Mouse (Mus musculus) heart, embryonic 12.5 days (tissue): ENCODE measurements around the gene Cdh18. TPM values are rescaled to one million over a fixed set of nuclear protein-coding genes. Genes with fewer than 3 reads are reported as not detected.
"Not testable (repeated sequence)": the region's sequence is repeated elsewhere in the genome, so short reads cannot be mapped to it uniquely, and the experiment has no call there.

Source experiments
- ATAC-seq: fragments of 200-750 bp; cut with Nextera tagmentation; 2 replicates; pipeline ENCODE4 v1.8.0; 2017; ENCODE audit warnings: moderate TSS enrichment, moderate library complexity; ENCODE audit not compliant: insufficient number of reproducible peaks, low FRiP score
- H3K27ac ChIP-seq: fragments of 300-500 bp; sonication (generic); 2 replicates; pipeline ENCODE4 v1.5.1; 2016; ENCODE audit warnings: mild to moderate bottlenecking, moderate library complexity; ENCODE audit not compliant: poor library complexity, severe bottlenecking
- H3K27me3 ChIP-seq: fragments of 300-500 bp; sonication (generic); replicated peaks from 2 replicates; pipeline ENCODE4 v1.6.1; 2016; ENCODE audit warnings: mild to moderate bottlenecking, moderate library complexity
- H3K36me3 ChIP-seq: fragments of 300-500 bp; sonication (generic); 2 replicates; pipeline ENCODE4 v1.6.1; 2016; ENCODE audit warnings: mild to moderate bottlenecking, moderate library complexity
- H3K4me1 ChIP-seq: fragments of 300-500 bp; sonication (generic); replicated peaks from 2 replicates; pipeline ENCODE4 v1.6.1; 2016; ENCODE audit warnings: mild to moderate bottlenecking
- H3K4me2 ChIP-seq: fragments of 300-500 bp; sonication (generic); 2 replicates; pipeline ENCODE4 v1.6.1; 2016; ENCODE audit warnings: mild to moderate bottlenecking, moderate library complexity
- H3K4me3 ChIP-seq: fragments of 300-500 bp; sonication (generic); 2 replicates; pipeline ENCODE4 v1.5.1; 2016; ENCODE audit warnings: mild to moderate bottlenecking
- H3K9ac ChIP-seq: fragments of 300-500 bp; sonication (generic); 2 replicates; pipeline ENCODE4 v1.6.1; 2016; ENCODE audit warnings: mild to moderate bottlenecking, moderate library complexity
- H3K9me3 ChIP-seq: fragments of 300-500 bp; sonication (generic); replicated peaks from 2 replicates; pipeline ENCODE4 v1.6.1; 2016; ENCODE audit warnings: mild to moderate bottlenecking, moderate library complexity
- WGBS: fragments of 180-500 bp; shearing (Covaris S2); methylation state at CpG from one replicate; pipeline ENCODE4 v1.1.7; 2016; 5-methylcytosine and 5-hydroxymethylcytosine counted together
- polyA plus RNA-seq: library from polyadenylated mRNA; unstranded; fragments of >200 nt; fragmentation: Nextera tagmentation; extraction: Ambion mirVana; gene quantifications from 2 replicates; pipeline ENCODE4 v1.2.1, GENCODE M21; 2016

Cdh18 gene
- polyA plus RNA-seq, 1 experiment from 2014 or later: 0.10 TPM

DNA sequence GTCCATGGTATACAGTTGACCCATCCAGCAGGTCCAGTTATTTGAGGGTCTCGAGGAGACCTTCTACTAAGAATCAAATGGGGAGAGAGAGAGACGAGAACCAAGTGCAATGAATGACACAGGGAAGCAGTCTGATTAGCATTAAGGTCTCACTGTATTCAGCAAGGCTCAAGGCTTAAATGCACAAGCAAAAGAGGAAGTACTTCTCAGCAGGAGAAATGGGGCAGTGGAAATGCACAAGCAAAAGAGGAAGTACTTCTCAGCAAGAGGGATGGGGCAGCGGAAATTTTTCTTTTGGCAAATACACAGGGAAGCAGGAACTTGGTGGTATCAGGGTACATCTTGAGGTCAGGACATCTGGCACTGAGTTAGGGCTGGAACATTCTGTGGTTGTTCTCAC is 217.8 kb downstream of the Cdh18 start:
- 76% methylated on average over 3 of the region's 3 CpGs for WGBS
- not testable (repeated sequence) for H3K27me3 ChIP-seq, H3K4me2 ChIP-seq, H3K4me3 ChIP-seq, H3K36me3 ChIP-seq, H3K9ac ChIP-seq, H3K9me3 ChIP-seq, H3K27ac ChIP-seq, ATAC-seq, H3K4me1 ChIP-seq

DNA sequence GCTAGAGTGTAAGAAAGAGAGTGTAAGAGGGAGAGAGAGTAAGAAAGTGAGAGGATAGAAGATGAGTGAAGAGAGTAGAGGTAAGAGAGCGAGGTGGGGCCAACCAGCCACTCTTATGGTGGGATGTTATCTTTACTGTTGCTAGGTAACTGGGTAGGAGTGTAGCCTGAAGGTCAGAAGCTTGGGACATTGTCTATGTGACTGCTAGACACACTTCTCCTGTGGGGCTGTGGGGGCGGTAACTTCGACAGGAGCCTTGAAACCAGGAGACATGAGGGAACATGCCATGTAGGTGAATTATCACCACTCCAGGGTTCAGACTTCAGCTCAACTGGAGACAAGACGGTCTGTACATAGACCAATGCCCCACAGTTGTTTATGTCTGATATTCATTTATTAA is 227.5 kb downstream of the Cdh18 start:
- WGBS: 82% methylated on average over 4 of the region's 4 CpGs
- H3K27me3 ChIP-seq: no peaks in the 10 kb centered on the region
- H3K36me3 ChIP-seq: no peaks in the 10 kb centered on the region
- no peak overlapping the region for H3K27ac ChIP-seq
- no peaks in the 10 kb centered on the region for H3K9me3 ChIP-seq
- no peak overlapping the region for H3K4me3 ChIP-seq
- H3K4me2 ChIP-seq: no peak overlapping the region
- H3K9ac ChIP-seq: no peak overlapping the region
- no peak for ATAC-seq
- H3K4me1 ChIP-seq: no peaks in the 10 kb centered on the region

DNA sequence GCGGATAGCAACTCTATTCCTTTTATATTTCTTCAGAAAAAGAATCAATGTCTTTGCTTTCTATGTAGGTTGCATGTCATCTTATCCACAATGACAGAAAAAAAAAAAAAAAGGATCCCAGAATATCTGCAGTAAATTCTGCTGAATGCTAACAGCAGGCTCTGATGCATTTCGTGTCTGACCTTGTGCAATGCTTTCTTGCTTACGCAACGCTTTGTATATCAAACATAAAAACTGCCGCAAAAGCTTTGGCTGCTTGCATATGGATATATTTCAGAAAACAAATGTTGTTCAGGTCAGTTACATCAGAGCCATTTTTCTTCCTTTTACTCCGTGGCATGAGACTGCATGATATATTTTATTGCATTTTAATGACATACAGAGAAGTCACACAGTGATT is 240.9 kb downstream of the Cdh18 start:
- Histone ChIP-seq H3K27me3 (no peaks in the 10 kb centered on the region), H3K27ac (no peak overlapping the region), H3K9ac (no peak overlapping the region), H3K36me3 (no peaks in the 10 kb centered on the region), H3K4me3 (no peak overlapping the region), H3K4me2 (no peak overlapping the region), H3K9me3 (no peaks in the 10 kb centered on the region), H3K4me1 (no peaks in the 10 kb centered on the region)
- 80% methylated on average over 6 of the region's 6 CpGs for WGBS
- no peak for ATAC-seq

DNA sequence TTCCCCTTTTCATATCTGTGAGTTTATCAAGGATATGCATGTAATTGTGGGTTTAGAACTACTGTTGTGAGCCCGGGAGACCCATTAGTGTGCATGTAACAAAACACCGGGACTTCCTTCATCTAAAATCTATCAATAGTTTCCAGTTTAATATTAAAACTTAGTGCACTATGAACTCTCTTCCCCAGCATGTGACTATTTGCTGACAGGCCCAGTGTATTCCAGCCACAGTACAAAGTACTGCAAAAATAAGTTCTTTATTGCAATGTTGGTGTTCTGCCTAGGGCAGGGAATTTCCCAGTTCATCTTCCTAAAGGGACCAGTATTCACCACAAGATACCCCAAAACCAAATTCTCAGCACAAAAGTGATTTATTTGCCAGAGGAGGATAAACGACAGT is 243.0 kb downstream of the Cdh18 start:
- no peak for ATAC-seq
- Histone ChIP-seq H3K9me3 (no peaks in the 10 kb centered on the region), H3K27me3 (no peaks in the 10 kb centered on the region), H3K27ac (no peak overlapping the region), H3K4me1 (no peaks in the 10 kb centered on the region), H3K36me3 (no peaks in the 10 kb centered on the region), H3K4me2 (no peak overlapping the region), H3K9ac (no peak overlapping the region), H3K4me3 (no peak overlapping the region)
- 76% methylated on average over 3 of the region's 3 CpGs for WGBS

DNA sequence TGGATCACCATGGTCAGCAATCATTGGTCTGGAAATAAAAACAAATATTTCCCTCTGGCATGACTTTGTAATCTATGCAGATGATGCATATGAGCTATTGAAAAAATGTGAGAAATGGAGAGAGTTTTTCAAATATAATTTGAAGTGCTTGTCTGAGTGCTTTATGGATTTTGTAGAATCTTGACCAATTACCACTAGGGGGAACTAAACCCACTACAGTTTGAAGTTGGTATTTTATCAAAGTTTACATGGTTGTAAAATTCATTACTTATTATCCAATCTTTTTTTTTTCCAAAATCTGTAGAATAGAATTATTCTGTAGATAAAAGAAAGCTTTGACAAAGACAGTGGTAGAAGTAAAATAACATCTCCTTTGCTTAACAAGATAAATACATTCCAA is 284.3 kb downstream of the Cdh18 start:
- no peaks in the 10 kb centered on the region for H3K36me3 ChIP-seq
- no peaks in the 10 kb centered on the region for H3K27me3 ChIP-seq
- no peaks in the 10 kb centered on the region for H3K4me1 ChIP-seq
- H3K9ac ChIP-seq: no peak overlapping the region
- H3K4me3 ChIP-seq: no peak overlapping the region
- no peak for ATAC-seq
- no peak overlapping the region for H3K4me2 ChIP-seq
- H3K9me3 ChIP-seq: 0 out of 2 replicates have a peak, but pooled peaks cover 2% of the 10 kb centered on the region
- no peak overlapping the region for H3K27ac ChIP-seq

DNA sequence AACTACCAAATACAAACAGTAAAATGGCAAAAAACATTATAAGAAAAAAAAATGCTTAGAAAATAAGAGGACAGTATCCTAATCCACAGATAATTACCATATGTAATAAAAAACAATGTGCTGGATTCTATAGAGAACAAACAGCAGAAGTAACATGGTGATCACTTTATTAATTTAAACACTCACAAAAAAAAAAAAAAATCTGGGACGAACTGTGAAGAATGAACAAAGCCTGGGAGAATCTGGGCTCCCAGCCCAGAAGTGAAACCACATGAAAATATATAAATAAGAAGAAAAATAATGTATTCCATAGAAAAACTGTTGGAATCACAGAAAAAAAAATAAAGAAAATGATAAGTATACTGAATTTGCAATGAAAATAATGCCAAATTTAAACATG is 288.4 kb downstream of the Cdh18 start:
- WGBS: 61% methylated on average over 1 of the region's 1 CpGs
- Histone ChIP-seq H3K27me3 (no peaks in the 10 kb centered on the region), H3K4me3 (no peak overlapping the region), H3K9ac (no peak overlapping the region), H3K4me2 (no peak overlapping the region), H3K9me3 (0 out of 2 replicates have a peak, but pooled peaks cover 2% of the 10 kb centered on the region), H3K36me3 (no peaks in the 10 kb centered on the region), H3K4me1 (no peaks in the 10 kb centered on the region), H3K27ac (no peak overlapping the region)
- ATAC-seq: no peak

DNA sequence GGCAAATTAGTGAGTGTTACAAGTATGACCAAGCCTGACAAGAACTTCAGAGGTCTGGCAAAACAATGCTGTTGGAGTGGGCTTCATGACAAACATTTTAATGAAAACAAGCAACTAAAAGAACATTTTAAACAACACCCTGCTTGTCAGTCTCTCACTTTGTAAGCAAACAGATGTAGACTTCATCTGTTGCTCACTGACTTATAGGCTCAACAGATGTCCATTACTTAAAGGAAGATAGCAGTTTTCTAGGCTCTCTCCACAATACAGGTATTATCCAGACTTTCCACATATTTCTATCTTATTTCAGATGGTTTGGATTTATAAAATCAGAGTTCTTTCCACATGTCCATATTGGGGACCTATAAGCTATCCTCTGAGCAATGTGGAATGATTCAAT is 308.9 kb downstream of the Cdh18 start:
- no peaks in the 10 kb centered on the region for H3K9me3 ChIP-seq
- no peaks in the 10 kb centered on the region for H3K36me3 ChIP-seq
- H3K27me3 ChIP-seq: no peaks in the 10 kb centered on the region
- H3K4me2 ChIP-seq: no peak overlapping the region
- H3K4me3 ChIP-seq: no peak overlapping the region
- no peak overlapping the region for H3K9ac ChIP-seq
- H3K27ac ChIP-seq: no peak overlapping the region
- ATAC-seq: no peak
- no peaks in the 10 kb centered on the region for H3K4me1 ChIP-seq

DNA sequence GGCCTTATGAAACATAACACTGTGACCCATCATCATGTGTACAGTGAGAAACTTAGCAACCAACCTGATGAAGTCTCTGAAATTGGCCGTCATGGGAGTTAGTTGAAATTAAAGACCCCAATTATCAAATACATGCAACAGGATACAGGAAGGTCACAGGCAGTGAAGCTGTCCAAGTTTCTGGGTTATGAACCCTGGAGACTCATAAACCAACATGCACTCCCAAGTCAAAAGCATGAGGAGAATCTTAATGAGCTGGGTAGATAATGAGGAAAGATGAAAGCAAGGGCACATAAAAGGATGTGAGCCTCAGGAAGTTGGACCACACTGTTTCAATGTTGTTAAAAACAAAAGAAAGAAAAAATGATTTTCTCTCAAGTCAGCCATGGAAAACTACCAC is 321.9 kb downstream of the Cdh18 start:
- no peaks in the 10 kb centered on the region for H3K4me1 ChIP-seq
- no peak overlapping the region for H3K27ac ChIP-seq
- no peak for ATAC-seq
- H3K4me3 ChIP-seq: no peak overlapping the region
- no peaks in the 10 kb centered on the region for H3K36me3 ChIP-seq
- 76% methylated on average over 1 of the region's 1 CpGs for WGBS
- no peak overlapping the region for H3K9ac ChIP-seq
- no peaks in the 10 kb centered on the region for H3K9me3 ChIP-seq
- H3K27me3 ChIP-seq: no peaks in the 10 kb centered on the region
- no peak overlapping the region for H3K4me2 ChIP-seq

DNA sequence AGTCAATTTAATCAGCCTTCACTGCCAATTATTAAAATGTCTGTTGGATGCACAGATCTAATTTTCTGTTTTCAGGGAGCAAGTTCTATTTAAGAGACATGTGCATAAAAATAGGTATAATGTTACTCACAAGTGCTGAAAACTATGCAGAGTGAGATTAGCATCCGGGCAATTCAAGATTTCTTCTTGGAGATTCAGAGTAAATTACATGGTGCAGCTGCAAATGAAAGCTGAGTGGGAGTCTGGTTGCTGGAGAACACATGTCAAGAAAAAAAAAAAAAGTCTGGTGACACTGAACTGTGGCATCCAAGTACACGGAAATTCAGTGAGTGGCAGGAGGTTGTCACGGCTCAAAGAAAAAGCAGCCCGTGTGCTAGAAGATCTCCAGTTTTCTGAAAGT is 348.9 kb downstream of the Cdh18 start:
- no peaks in the 10 kb centered on the region for H3K36me3 ChIP-seq
- H3K27ac ChIP-seq: no peak overlapping the region
- no peak for ATAC-seq
- H3K27me3 ChIP-seq: no peaks in the 10 kb centered on the region
- H3K4me2 ChIP-seq: no peak overlapping the region
- H3K9ac ChIP-seq: no peak overlapping the region
- no peaks in the 10 kb centered on the region for H3K4me1 ChIP-seq
- no peaks in the 10 kb centered on the region for H3K9me3 ChIP-seq
- WGBS: 56% methylated on average over 4 of the region's 4 CpGs
- no peak overlapping the region for H3K4me3 ChIP-seq

DNA sequence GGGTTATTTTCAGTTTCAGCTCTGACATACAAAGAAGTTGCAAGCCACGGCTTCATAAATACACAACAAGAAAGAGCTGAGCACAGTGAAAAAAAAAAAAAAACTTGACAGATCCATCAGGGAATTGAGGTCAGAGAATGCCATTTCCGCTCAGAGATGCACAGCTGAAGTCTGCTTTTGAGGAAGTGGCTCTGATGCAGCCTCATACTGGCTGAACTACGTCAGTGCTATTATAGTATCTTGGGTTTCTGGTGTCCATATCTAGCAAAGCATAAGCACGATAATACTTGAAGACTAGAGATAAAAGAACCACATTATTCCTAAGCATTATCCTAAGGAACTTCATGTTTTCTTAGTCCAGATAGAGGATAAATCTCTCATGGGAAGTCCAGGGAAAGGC is 349.4 kb downstream of the Cdh18 start:
- Histone ChIP-seq H3K27ac (no peak overlapping the region), H3K9me3 (no peaks in the 10 kb centered on the region), H3K4me3 (no peak overlapping the region), H3K36me3 (no peaks in the 10 kb centered on the region), H3K27me3 (no peaks in the 10 kb centered on the region), H3K9ac (no peak overlapping the region), H3K4me2 (no peak overlapping the region), H3K4me1 (no peaks in the 10 kb centered on the region)
- no peak for ATAC-seq
- WGBS: 57% methylated on average over 4 of the region's 4 CpGs

DNA sequence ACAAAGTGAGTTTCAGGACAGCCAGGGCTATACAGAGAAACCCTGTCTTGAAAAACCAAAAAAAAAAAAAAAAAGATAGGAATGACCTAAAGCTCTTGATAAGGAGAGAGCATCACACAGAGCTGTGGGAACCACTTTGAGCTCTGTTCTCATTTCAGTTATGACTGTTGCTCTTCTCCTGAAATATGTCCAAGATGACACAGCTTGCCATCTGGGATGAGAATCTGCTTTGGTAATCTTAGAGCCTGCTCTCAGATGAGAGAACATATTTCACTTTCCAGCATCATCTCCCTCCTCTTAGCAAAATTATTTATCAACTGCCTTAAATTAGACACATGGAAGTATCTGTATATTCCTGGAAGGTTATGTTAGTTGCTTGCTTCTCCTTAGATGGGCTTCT is 365.6 kb downstream of the Cdh18 start:
- H3K4me1 ChIP-seq: no peaks in the 10 kb centered on the region
- no peak for ATAC-seq

DNA sequence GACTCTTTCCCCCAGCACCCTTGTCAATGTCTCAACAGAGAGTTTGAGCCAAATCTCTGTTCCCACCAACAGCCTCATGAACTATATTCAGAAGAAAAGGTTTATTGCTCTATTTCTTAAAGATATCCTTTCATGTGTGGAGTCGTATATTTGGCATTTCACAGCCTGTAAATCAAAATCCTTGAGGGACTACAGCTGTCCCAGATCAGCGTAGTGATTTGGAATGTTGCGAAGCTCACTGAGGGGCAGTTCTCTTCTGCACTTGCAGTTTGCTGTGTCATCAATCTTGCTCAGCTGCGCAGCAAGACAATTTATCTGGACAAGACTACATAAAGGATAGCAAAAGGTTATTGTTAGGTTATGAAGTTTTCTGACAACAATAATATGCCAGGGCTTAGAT is 385.5 kb downstream of the Cdh18 start:
- Histone ChIP-seq H3K9me3 (no peaks in the 10 kb centered on the region), H3K27ac (no peak overlapping the region), H3K36me3 (no peaks in the 10 kb centered on the region), H3K27me3 (no peaks in the 10 kb centered on the region), H3K9ac (no peak overlapping the region), H3K4me1 (no peaks in the 10 kb centered on the region), H3K4me3 (no peak overlapping the region), H3K4me2 (no peak overlapping the region)
- 66% methylated on average over 4 of the region's 4 CpGs for whole genome bisulfite sequencing
- ATAC-seq: no peak

More for the DNA sequence above, 365.6 kb downstream of the Cdh18 start:
- no peak overlapping the region for H3K4me3 ChIP-seq
- no peaks in the 10 kb centered on the region for H3K27me3 ChIP-seq
- H3K4me2 ChIP-seq: no peak overlapping the region
- H3K36me3 ChIP-seq: no peaks in the 10 kb centered on the region
- no peak overlapping the region for H3K9ac ChIP-seq
- no peak overlapping the region for H3K27ac ChIP-seq
- no peaks in the 10 kb centered on the region for H3K9me3 ChIP-seq
